Mouse (Mus musculus) embryonic facial prominence, embryonic 11.5 days (tissue): ENCODE data around the gene Olfr159. TPM values are rescaled to one million over a fixed set of nuclear protein-coding genes. Genes with fewer than 3 reads are reported as not detected.

Source experiments
- ATAC-seq: fragments of 200-750 bp; cut with Nextera tagmentation; replicated peaks from 2 replicates; pipeline ENCODE4 v1.8.0; 2017; ENCODE audit warnings: low read depth; ENCODE audit not compliant: insufficient number of reproducible peaks, low FRiP score, low TSS enrichment
- DNase-seq: peaks from one replicate; pipeline ENCODE4 v3.0.0-alpha.2; 2015; ENCODE audit warnings: low spot score
- H3K27ac ChIP-seq: fragments of 300-500 bp; sonication (generic); replicated peaks from 2 replicates; pipeline ENCODE4 v1.5.1; 2014; ENCODE audit warnings: mild to moderate bottlenecking, low read depth, low read length, control low read depth
- H3K27me3 ChIP-seq: fragments of 300-500 bp; sonication (generic); 2 replicates; pipeline ENCODE4 v1.6.1; 2014; ENCODE audit warnings: mild to moderate bottlenecking, low read length, moderate library complexity, mixed read lengths; ENCODE audit not compliant: control insufficient read depth, insufficient read depth
- H3K36me3 ChIP-seq: fragments of 300-500 bp; sonication (generic); replicated peaks from 2 replicates; pipeline ENCODE4 v1.6.1; 2014; ENCODE audit warnings: low read depth, mild to moderate bottlenecking, low read length, moderate library complexity, mixed read lengths; ENCODE audit not compliant: control insufficient read depth, insufficient read depth
- H3K4me1 ChIP-seq: fragments of 300-500 bp; sonication (generic); 2 replicates; pipeline ENCODE4 v1.6.1; 2014; ENCODE audit warnings: low read length, mixed read lengths; ENCODE audit not compliant: control insufficient read depth, insufficient read depth
- H3K4me2 ChIP-seq: fragments of 300-500 bp; sonication (generic); 2 replicates; pipeline ENCODE4 v1.6.1; 2014; ENCODE audit warnings: low read depth, mild to moderate bottlenecking, control low read depth, low read length, moderate library complexity
- H3K4me3 ChIP-seq: fragments of 300-500 bp; sonication (generic); 2 replicates; pipeline ENCODE4 v1.5.1; 2014; ENCODE audit warnings: low read depth, low read length, control low read depth
- H3K9ac ChIP-seq: fragments of 300-500 bp; sonication (generic); replicated peaks from 2 replicates; pipeline ENCODE4 v1.6.1; 2014; ENCODE audit warnings: mild to moderate bottlenecking, control low read depth, low read length
- H3K9me3 ChIP-seq: fragments of 300-500 bp; sonication (generic); replicated peaks from 2 replicates; pipeline ENCODE4 v1.6.1; 2016; ENCODE audit warnings: mild to moderate bottlenecking, low read length, inconsistent platforms, mixed read lengths; ENCODE audit not compliant: control insufficient read depth
- WGBS: fragments of 180-500 bp; shearing (Covaris S2); extraction: QIAGEN DNeasy Blood & Tissue Kit; methylation state at CpG from one replicate; pipeline ENCODE4 v1.1.7; 2014; 5-methylcytosine and 5-hydroxymethylcytosine counted together
- polyA plus RNA-seq: library from polyadenylated mRNA; unstranded; fragments of >200 nt; fragmentation: Nextera tagmentation; extraction: Ambion mirVana; gene quantifications from 2 replicates; pipeline ENCODE4 v1.2.1, GENCODE M21; 2014

The Olfr159 gene
- polyA plus RNA-seq, 1 experiment from 2014 or later = not detected

DNA sequence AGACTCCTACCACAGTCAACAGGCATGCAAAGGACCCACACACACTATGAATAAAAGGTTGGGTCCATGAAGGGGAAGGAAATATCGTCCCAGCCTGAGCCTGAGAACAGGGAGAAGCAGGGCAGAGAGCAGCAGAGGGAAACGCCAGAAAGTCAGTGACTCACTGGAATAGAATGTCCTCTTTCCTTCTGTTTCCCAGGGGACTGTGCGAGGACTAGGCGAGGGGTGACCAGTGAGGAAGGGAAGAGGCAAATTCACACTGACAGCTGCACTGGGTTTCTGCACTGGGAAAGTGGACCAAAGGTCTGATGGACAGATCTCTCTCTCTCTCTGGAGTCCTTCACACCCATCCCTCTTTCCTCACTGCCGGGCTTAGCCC lies 42.2 kb downstream of the Olfr159 start:
- Histone ChIP-seq H3K4me1 (no peaks in the 10 kb centered on the region), H3K27ac (no peak overlapping the region), H3K27me3 (no peaks in the 10 kb centered on the region), H3K4me3 (no peak overlapping the region), H3K9ac (no peak overlapping the region), H3K9me3 (no peaks in the 10 kb centered on the region), H3K4me2 (no peak overlapping the region), H3K36me3 (no peaks in the 10 kb centered on the region)
- no peak for ATAC-seq
- DNase-seq = no peak
- WGBS = 52% methylated on average over 5 of the region's 5 CpGs

GRCm38 (mm10) chr4:43727718-43728575 lies 42.9 kb downstream of the Olfr159 start:
- Histone ChIP-seq H3K27ac (no peak overlapping the region), H3K36me3 (no peaks in the 10 kb centered on the region), H3K4me3 (no peak overlapping the region), H3K9me3 (no peaks in the 10 kb centered on the region), H3K4me2 (no peak overlapping the region), H3K4me1 (no peaks in the 10 kb centered on the region), H3K9ac (no peak overlapping the region), H3K27me3 (no peaks in the 10 kb centered on the region)
- ATAC-seq (no peak), DNase-seq (no peak)
- WGBS = 76% methylated on average over 7 of the region's 7 CpGs

DNA sequence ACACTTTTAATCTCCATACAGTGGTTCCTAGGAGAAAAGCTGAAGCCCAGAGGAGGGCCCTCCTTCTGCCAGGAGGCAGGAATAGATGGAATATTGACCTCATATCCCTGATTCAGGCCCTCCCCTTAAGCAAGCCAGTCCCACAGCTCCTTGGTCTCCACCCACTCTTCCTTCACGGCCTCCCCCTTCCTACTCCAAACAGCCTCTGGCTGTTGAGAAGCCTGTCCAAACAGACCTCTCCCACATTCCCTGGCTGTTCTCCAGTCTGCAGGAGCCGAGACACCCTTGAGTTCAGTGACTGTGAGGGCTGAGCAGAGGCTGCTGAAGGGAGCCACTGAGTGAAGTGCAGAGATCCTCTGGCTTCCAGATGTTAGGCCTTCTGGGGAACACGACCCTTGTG lies 43.8 kb downstream of the Olfr159 start, which contains the start of gene Hrct1:
Hrct1 (plus strand) TSS at position 194 of the 400 bp plus-strand sequence.
- ATAC-seq = no peak
- no peaks in the 10 kb centered on the region for H3K4me1 ChIP-seq
- H3K4me2 ChIP-seq = no peak within 1 kb of the TSS
- no peak within 1 kb of the TSS for H3K4me3 ChIP-seq
- no peaks in the 10 kb centered on the region for H3K27me3 ChIP-seq
- no peaks in the 10 kb centered on the region for H3K9me3 ChIP-seq
- WGBS = 32% methylated on average over 3 of the region's 3 CpGs
- no peak within 1 kb of the TSS for H3K9ac ChIP-seq
- H3K36me3 ChIP-seq = no peaks in the 10 kb centered on the region
- H3K27ac ChIP-seq = no peak within 1 kb of the TSS
- DNase-seq = no peak

- H3K4me1 ChIP-seq = no peaks in the 10 kb centered on the region
- H3K9ac ChIP-seq = no peak overlapping the region
- no peak overlapping the region for H3K4me2 ChIP-seq
- ATAC-seq (no peak), DNase-seq (no peak)
- 64% methylated on average over 12 of the region's 12 CpGs for WGBS
- H3K4me3 ChIP-seq = no peak overlapping the region
- no peak overlapping the region for H3K27ac ChIP-seq
- H3K36me3 ChIP-seq = no peaks in the 10 kb centered on the region
- no peaks in the 10 kb centered on the region for H3K9me3 ChIP-seq
- H3K27me3 ChIP-seq = no peaks in the 10 kb centered on the region
Measured at GRCm38 (mm10) chr4:43726228-43726993, 44.4 kb downstream of the Olfr159 start.

GRCm38 (mm10) chr4:43724764-43725163 lies 46.0 kb downstream of the Olfr159 start:
- Histone ChIP-seq H3K27me3 (no peaks in the 10 kb centered on the region), H3K4me3 (no peak overlapping the region), H3K36me3 (no peaks in the 10 kb centered on the region), H3K27ac (no peak overlapping the region), H3K4me1 (no peaks in the 10 kb centered on the region), H3K4me2 (no peak overlapping the region), H3K9ac (no peak overlapping the region), H3K9me3 (no peaks in the 10 kb centered on the region)
- ATAC-seq (no peak), DNase-seq (peak; percentile 69)
- 23% methylated on average over 1 of the region's 1 CpGs for WGBS

GRCm38 (mm10) chr4:43722191-43722590 lies 48.6 kb downstream of the Olfr159 start:
- no peaks in the 10 kb centered on the region for H3K4me1 ChIP-seq
- ATAC-seq (no peak), DNase-seq (no peak)
- H3K9ac ChIP-seq = no peak overlapping the region
- no peaks in the 10 kb centered on the region for H3K9me3 ChIP-seq
- no peak overlapping the region for H3K27ac ChIP-seq
- 90% methylated on average over 4 of the region's 4 CpGs for WGBS
- H3K27me3 ChIP-seq = no peaks in the 10 kb centered on the region
- no peak overlapping the region for H3K4me3 ChIP-seq
- no peak overlapping the region for H3K4me2 ChIP-seq
- no peaks in the 10 kb centered on the region for H3K36me3 ChIP-seq

GRCm38 (mm10) chr4:43720491-43721228 lies 50.1 kb downstream of the Olfr159 start:
- Histone ChIP-seq H3K9me3 (no peaks in the 10 kb centered on the region), H3K9ac (no peak overlapping the region), H3K4me2 (no peak overlapping the region), H3K27me3 (no peaks in the 10 kb centered on the region), H3K4me1 (no peaks in the 10 kb centered on the region), H3K36me3 (no peaks in the 10 kb centered on the region), H3K4me3 (no peak overlapping the region), H3K27ac (no peak overlapping the region)
- DNase-seq (peak; percentile 14), ATAC-seq (no peak)
- 66% methylated on average over 14 of the region's 16 CpGs for WGBS
